Mouse (Mus musculus): ENCODE measurements around the gene Fbln7.

- TF ChIP-seq CTCF (IDR thresholded peaks at IDR 0.05; ENCODE audit: control insufficient read depth, insufficient read depth, low read length) (no peak), POLR2A (IDR thresholded peaks at IDR 0.05; ENCODE audit: borderline replicate concordance, control insufficient read depth, low read depth, low read length) (no peak)
Observed at GRCm38 (mm10) chr2:128850036-128850435, 12.7 kb upstream of the Fbln7 start.

Data from bone marrow, adult 2 months (tissue).